Mouse (Mus musculus): ENCODE results near the gene Clip4.

- TF ChIP-seq CTCF (IDR thresholded peaks at IDR 0.05; ENCODE audit: low read depth, low read length) (no peak), GATA1 (IDR thresholded peaks at IDR 0.05; ENCODE audit: borderline replicate concordance, low read length) (no peak), TAL1 (conservative IDR thresholded peaks at IDR 0.05; ENCODE audit: low read depth, low read length) (no peak), POLR2AphosphoS5 (IDR thresholded peaks at IDR 0.05; ENCODE audit: insufficient replicate concordance, low read depth, low read length) (no peak)
These were observed 106.5 kb downstream of the Clip4 start for GRCm38 (mm10) chr17:71874795-71875194.
